26 mouse cellular contexts compared by ENCODE assay signal in genomic region chr10:121519710-121520109, GRCm38 (mm10). TPM values are rescaled to one million over a fixed set of nuclear protein-coding genes. Genes with fewer than 3 reads are reported as not detected.
DNase-seq lines count a peak whose midpoint lies in the region; ATAC-seq and TF ChIP-seq lines count a peak whose summit lies in the region.
"Had no signal": no experiment of that assay in that cellular context is flagged by ENCODE, and none has a peak within 500 bp of the region (broad histone marks: within the 10 kb centered on the region; RNA-seq: fewer than 3 reads in every experiment).

No protein-coding gene starts in this region.

- H3K27me3 ChIP-seq in liver, embryonic 13.5 days: no peaks in the 10 kb centered on the region
- no peaks in the 10 kb centered on the region for H3K27me3 ChIP-seq in liver, postnatal 0 days (ENCODE audit: insufficient read depth, low read length)
- no peaks in the 10 kb centered on the region for H3K27me3 ChIP-seq in CH12.LX (replicated peaks)
- no peaks in the 10 kb centered on the region for H3K27me3 ChIP-seq in limb, embryonic 10.5 days (ENCODE audit: low read depth, poor library complexity, severe bottlenecking)
- no peaks in the 10 kb centered on the region for H3K27me3 ChIP-seq in forebrain, postnatal 0 days (ENCODE audit: insufficient read depth, low read length)
- H3K27me3 ChIP-seq: embryonic facial prominence, embryonic 13.5 days; forebrain, embryonic 13.5 days; hindbrain, embryonic 12.5 days; hindbrain, embryonic 15.5 days; Patski had no signal

- DNase-seq in liver, embryonic 13.5 days: no peak
- no peak for DNase-seq in liver, postnatal 0 days
- DNase-seq in 416B (ENCODE audit: low read depth) (peak; percentile 34), CH12.LX (ENCODE audit: extremely low read depth) (no peak)
- no peak for DNase-seq in limb, embryonic 10.5 days (ENCODE audit: low spot score)
- DNase-seq in forebrain, postnatal 0 days: no peak
- DNase-seq in layer of hippocampus, adult 8-10 months (ENCODE audit: low spot score in 2 of 2): no peak
- DNase-seq: adrenal gland, adult 2 months; adrenal gland, postnatal 14 days; cerebellum, adult 11 months; cerebellum, adult 2 months; cerebellum, adult 9-11 months; cerebellum, postnatal 25 days; gastrocnemius, adult 2 months; gastrocnemius, postnatal 14 days; heart, adult 11 months had no signal

- in situ Hi-C loops in CH12.LX (cut with MboI; ENCODE audit: low pct_ligation_motif_present, low pct_unique_long_range_greater_than_20kb, low sequenced_read_pairs): no loop called here

- no peak for TF ChIP-seq EP300 in liver, postnatal 0 days (IDR thresholded peaks at IDR 0.05; ENCODE audit: low read depth)
- no peak for TF ChIP-seq EP300 in CH12.LX (IDR thresholded peaks at IDR 0.05; ENCODE audit: low read length)

- peaks cover 8% of the 10 kb centered on the region for H3K4me1 ChIP-seq in liver, embryonic 13.5 days (replicated peaks)
- H3K4me1 ChIP-seq in liver, postnatal 0 days (ENCODE audit: insufficient read depth): 0 out of 2 replicates have a peak, but pooled peaks cover 2% of the 10 kb centered on the region
- H3K4me1 ChIP-seq in CH12.LX (ENCODE audit: control insufficient read depth in 1 of 2, insufficient read depth in 2 of 2): peaks cover 3 to 25% of the 10 kb centered on the region in 2 experiments; a peak in 2 of 4 replicates
- peaks cover 26% of the 10 kb centered on the region for H3K4me1 ChIP-seq in limb, embryonic 10.5 days
- H3K4me1 ChIP-seq in forebrain, postnatal 0 days (ENCODE audit: insufficient read depth): no peaks in the 10 kb centered on the region

- H3K36me3 ChIP-seq in liver, embryonic 13.5 days: no peaks in the 10 kb centered on the region
- H3K36me3 ChIP-seq in liver, postnatal 0 days (replicated peaks; ENCODE audit: insufficient read depth, low read length): no peaks in the 10 kb centered on the region
- no peaks in the 10 kb centered on the region for H3K36me3 ChIP-seq in CH12.LX (replicated peaks in 1 of 2; ENCODE audit: control insufficient read depth in 1 of 2, insufficient read depth in 1 of 2, low read length in 1 of 2)
- H3K36me3 ChIP-seq in limb, embryonic 10.5 days: no peaks in the 10 kb centered on the region
- no peaks in the 10 kb centered on the region for H3K36me3 ChIP-seq in forebrain, postnatal 0 days (ENCODE audit: insufficient read depth)
- H3K36me3 ChIP-seq: embryonic facial prominence, embryonic 13.5 days; forebrain, embryonic 10.5 days; G1E; hindbrain, embryonic 12.5 days; hindbrain, embryonic 15.5 days had no signal

- no peak overlapping the region for H3K9ac ChIP-seq in liver, embryonic 13.5 days
- H3K9ac ChIP-seq in liver, postnatal 0 days (replicated peaks): no peak overlapping the region
- no peak overlapping the region for H3K9ac ChIP-seq in CH12.LX (ENCODE audit: insufficient read depth, low read depth)
- no peak overlapping the region for H3K9ac ChIP-seq in forebrain, postnatal 0 days
- H3K9ac ChIP-seq: embryonic facial prominence, embryonic 13.5 days; forebrain, embryonic 13.5 days; hindbrain, embryonic 12.5 days; hindbrain, embryonic 15.5 days had no signal

- TF ChIP-seq RAD21 in CH12.LX (IDR thresholded peaks at IDR 0.05; ENCODE audit: low read depth, low read length): no peak

- no peak overlapping the region for H3K4me2 ChIP-seq in liver, embryonic 13.5 days
- H3K4me2 ChIP-seq in liver, postnatal 0 days (ENCODE audit: low read depth, low read length): no peak overlapping the region
- peak overlapping the region; percentile 44 for H3K4me2 ChIP-seq in CH12.LX (ENCODE audit: insufficient read depth, low read depth, poor library complexity, severe bottlenecking)
- H3K4me2 ChIP-seq in forebrain, postnatal 0 days (ENCODE audit: low read depth): no peak overlapping the region
- H3K4me2 ChIP-seq: embryonic facial prominence, embryonic 13.5 days; forebrain, embryonic 13.5 days; heart, embryonic 11.5 days; hindbrain, embryonic 12.5 days; hindbrain, embryonic 15.5 days had no signal

- ATAC-seq in liver, embryonic 13.5 days (ENCODE audit: low read depth): peak; percentile 21; the same call in 1 of the 2 replicates
- ATAC-seq in liver, postnatal 0 days: no peak
- ATAC-seq in forebrain, postnatal 0 days: no peak
- ATAC-seq: forebrain, embryonic 13.5 days; forebrain, embryonic 16.5 days; Patski had no signal

- WGBS in liver, embryonic 13.5 days (ENCODE audit: insufficient replicate concordance): 28% methylated on average over 2 of the region's 2 CpGs
- 39% methylated on average over 2 of the region's 2 CpGs for WGBS in liver, postnatal 0 days (ENCODE audit: insufficient replicate concordance)
- 28% methylated on average over 2 of the region's 2 CpGs for WGBS in limb, embryonic 10.5 days
- WGBS in forebrain, postnatal 0 days: 70% methylated on average over 2 of the region's 2 CpGs

- dilution Hi-C loops in CH12.LX (cut with MboI; ENCODE audit: extremely low pct_ligation_motif_present, extremely low pct_unique_long_range_greater_than_20kb, low sequenced_read_pairs): no loop called here

- H3K27ac ChIP-seq in liver, embryonic 13.5 days: no peak overlapping the region
- H3K27ac ChIP-seq in liver, postnatal 0 days (ENCODE audit: low read depth): no peak overlapping the region
- no peak overlapping the region for H3K27ac ChIP-seq in CH12.LX (ENCODE audit: insufficient read depth, low read depth)
- H3K27ac ChIP-seq in limb, embryonic 10.5 days: 0 out of 2 replicates have a peak overlapping the region, but pooled peaks have one; percentile 14
- no peak overlapping the region for H3K27ac ChIP-seq in forebrain, postnatal 0 days (ENCODE audit: low read depth, low read length)
- H3K27ac ChIP-seq: forebrain, embryonic 10.5 days; forebrain, embryonic 13.5 days; gastrocnemius, adult 2 months; hindbrain, embryonic 12.5 days; hindbrain, embryonic 15.5 days had no signal

- H3K4me3 ChIP-seq in liver, embryonic 13.5 days (replicated peaks): no peak overlapping the region
- no peak overlapping the region for H3K4me3 ChIP-seq in liver, postnatal 0 days (ENCODE audit: low read depth, low read length)
- H3K4me3 ChIP-seq in CH12.LX (replicated peaks in 1 of 3; ENCODE audit: low read depth in 2 of 3, low read length in 2 of 3, poor library complexity in 1 of 3): no peak overlapping the region
- H3K4me3 ChIP-seq in limb, embryonic 10.5 days: no peak overlapping the region
- H3K4me3 ChIP-seq in forebrain, postnatal 0 days (ENCODE audit: low read depth, low read length): no peak overlapping the region
- H3K4me3 ChIP-seq: embryonic facial prominence, embryonic 13.5 days; erythroblast, embryonic 14.5 days; forebrain, embryonic 10.5 days; forebrain, embryonic 13.5 days; gastrocnemius, adult 2 months; hindbrain, embryonic 12.5 days; hindbrain, embryonic 15.5 days had no signal

- H3K9me3 ChIP-seq in liver, embryonic 13.5 days (replicated peaks): no peaks in the 10 kb centered on the region
- H3K9me3 ChIP-seq in liver, postnatal 0 days (ENCODE audit: low read length): no peaks in the 10 kb centered on the region
- no peaks in the 10 kb centered on the region for H3K9me3 ChIP-seq in CH12.LX (replicated peaks; ENCODE audit: low read length)
- H3K9me3 ChIP-seq in limb, embryonic 10.5 days (replicated peaks): no peaks in the 10 kb centered on the region
- H3K9me3 ChIP-seq in forebrain, postnatal 0 days (ENCODE audit: low read length): no peaks in the 10 kb centered on the region
- H3K9me3 ChIP-seq: embryonic facial prominence, embryonic 13.5 days; forebrain, embryonic 10.5 days; forebrain, embryonic 13.5 days; G1E; hindbrain, embryonic 12.5 days; hindbrain, embryonic 15.5 days had no signal

- TF ChIP-seq POLR2A in CH12.LX (IDR thresholded peaks at IDR 0.05; ENCODE audit: low read depth, low read length): no peak

- TF ChIP-seq CTCF in liver, postnatal 0 days (IDR thresholded peaks at IDR 0.05; ENCODE audit: low read depth): no peak
- no peak for TF ChIP-seq CTCF in CH12.LX (conservative IDR thresholded peaks at IDR 0.05 in 1 of 2, IDR thresholded peaks at IDR 0.05 in 1 of 2; ENCODE audit: low read depth in 2 of 2, low read length in 2 of 2)
- TF ChIP-seq CTCF in forebrain, postnatal 0 days (IDR thresholded peaks at IDR 0.05; ENCODE audit: low read depth): no peak

- H3K79me2 ChIP-seq in CH12.LX (replicated peaks; ENCODE audit: control insufficient read depth, extremely low read depth, insufficient read depth, poor library complexity, severe bottlenecking): no peaks in the 10 kb centered on the region

TF ChIP-seq in CH12.LX, 34 proteins besides CTCF, POLR2A, EP300 and RAD21 (continues in another document):
- TF ChIP-seq GABPA (IDR thresholded peaks at IDR 0.05; ENCODE audit: insufficient replicate concordance, low read depth, low read length) (no peak), ZKSCAN1 (IDR thresholded peaks at IDR 0.05; ENCODE audit: borderline replicate concordance, low read depth, low read length) (no peak), JUN (IDR thresholded peaks at IDR 0.05; ENCODE audit: insufficient read depth, low read depth, low read length) (no peak), MAX (IDR thresholded peaks at IDR 0.05; ENCODE audit: low read length) (no peak), SIN3A (IDR thresholded peaks at IDR 0.05; ENCODE audit: low read length) (no peak), KAT2A (IDR thresholded peaks at IDR 0.05; ENCODE audit: insufficient replicate concordance, low read length) (no peak), UBTF (IDR thresholded peaks at IDR 0.05; ENCODE audit: low read depth, low read length) (no peak), RCOR1 (conservative IDR thresholded peaks at IDR 0.05; ENCODE audit: low read depth, low read length) (no peak), CHD1 (IDR thresholded peaks at IDR 0.05; ENCODE audit: low read depth, low read length) (no peak), NELFE (IDR thresholded peaks at IDR 0.05; ENCODE audit: low read depth, low read length) (no peak), JUND (conservative IDR thresholded peaks at IDR 0.05; ENCODE audit: low read depth, low read length) (no peak), ZMIZ1 (IDR thresholded peaks at IDR 0.05; ENCODE audit: low read depth, low read length) (no peak), PAX5 (IDR thresholded peaks at IDR 0.05; ENCODE audit: low read length) (no peak), MYC (IDR thresholded peaks at IDR 0.05; ENCODE audit: low read depth, low read length) (no peak), ZNF384 (IDR thresholded peaks at IDR 0.05; ENCODE audit: low read depth, low read length) (no peak)

RNA-seq across cellular contexts. Expression of gene Rassf3, which starts 43.6 kb away (rescaled TPM):
- 7.4 and 9.5 TPM in 2 replicates for polyA plus RNA-seq in liver, embryonic 13.5 days (2015; fragmentation: Nextera tagmentation; extraction: Ambion mirVana)
- 16.4 and 16.6 TPM in 2 replicates for polyA plus RNA-seq in liver, postnatal 0 days (2015; fragmentation: Nextera tagmentation; extraction: Ambion mirVana)
- total RNA-seq in CH12.LX (2012; rRNA removed) (5.7 and 7.3 TPM in 2 replicates), CH12.LX (2014; rRNA removed) (4.0 and 4.1 TPM in 2 replicates)
- polyA plus RNA-seq in CH12.LX (2012; ENCODE audit: insufficient read length, low read depth): 9.0 and 9.9 TPM in 2 replicates
- polyA plus RNA-seq in limb, embryonic 10.5 days (2016; fragmentation: Nextera tagmentation; extraction: Ambion mirVana): 18.0 and 21.1 TPM in 2 replicates
- 5.0 and 5.9 TPM in 2 replicates for total RNA-seq in forebrain, postnatal 0 days (2014; rRNA removed)
- polyA plus RNA-seq in forebrain, postnatal 0 days (2015; fragmentation: Nextera tagmentation; extraction: Ambion mirVana): 3.2 and 3.5 TPM in 2 replicates
- total RNA-seq in layer of hippocampus, adult 8-10 months (2022): 10 to 100 TPM in 3 of 4 experiments, 1 to 10 TPM in 1; 9.3 to 20.4 (median 15.3) TPM
